Mouse (Mus musculus): ENCODE data around the gene Olfr1085.
"Not testable (repeated sequence)": the region's sequence is repeated elsewhere in the genome, so short reads cannot be mapped to it uniquely, and the experiment has no call there.

Gene Olfr1085

DNA sequence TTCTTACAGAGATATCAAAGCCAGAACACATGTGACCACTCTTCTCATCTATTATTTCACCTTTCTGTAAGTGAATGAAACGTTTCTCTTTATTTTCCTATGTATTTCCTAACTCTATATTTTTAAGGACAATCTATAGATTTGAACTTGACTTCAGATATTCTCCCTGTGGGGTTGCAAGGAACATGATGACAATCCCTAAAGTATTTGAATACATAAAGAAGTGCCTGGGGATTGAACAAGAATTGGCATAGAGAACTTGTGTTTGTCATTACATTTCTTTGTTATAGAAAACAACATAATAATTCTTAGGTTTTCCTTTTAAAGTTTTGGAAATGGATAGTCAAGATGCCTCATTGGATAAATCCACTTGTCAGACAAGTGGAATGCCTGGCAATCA is at the start of gene Olfr1085:
Gene Olfr1085, minus strand, starts transcription at position 101 of the 400 bp plus-strand sequence.
- DNase-seq (ENCODE audit: low spot score): no peak

GRCm38 (mm10) chr2:86698295-86698694 is 36.5 kb upstream of the Olfr1085 start, which contains the start of gene Olfr1087:
Gene Olfr1087 (minus strand): TSS chr2:86698395.
- DNase-seq (ENCODE audit: low spot score): no peak

DNA sequence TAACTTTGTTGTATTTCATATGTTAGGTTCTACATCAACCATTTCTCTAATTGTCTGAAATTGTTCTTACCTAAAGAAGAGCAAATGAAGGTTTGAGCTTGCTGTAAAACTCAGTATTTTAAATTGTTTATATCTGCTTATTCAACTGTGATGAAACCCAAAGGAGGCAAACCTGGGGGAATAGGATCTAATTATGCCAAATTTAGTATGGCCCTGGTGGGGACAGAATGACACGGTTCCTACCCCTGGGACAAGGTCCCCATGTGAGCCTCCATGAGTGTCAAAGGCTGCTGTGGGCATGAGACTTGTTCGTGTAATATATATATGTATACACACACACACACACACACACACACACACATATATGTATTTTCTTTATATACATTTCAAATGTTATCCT is 18.2 kb upstream of the Olfr1085 start, which contains the start of gene Olfr1086:
Gene Olfr1086, minus strand, starts transcription at position 101 of the 400 bp plus-strand sequence.
- DNase-seq (ENCODE audit: low spot score): no peak

GRCm38 (mm10) chr2:86639625-86640024 is 22.2 kb downstream of the Olfr1085 start, which contains the start of gene Olfr1084:
Gene Olfr1084 (minus strand): TSS chr2:86639725.
- not testable (repeated sequence) for DNase-seq (ENCODE audit: low spot score)
